Mouse (Mus musculus): ENCODE measurements around the gene Coro2b. TPM values are rescaled to one million over a fixed set of nuclear protein-coding genes. Genes with fewer than 3 reads are reported as not detected.
"Not testable (repeated sequence)": the region's sequence is repeated elsewhere in the genome, so short reads cannot be mapped to it uniquely, and the experiment has no call there.

The Coro2b gene
- total RNA-seq, 4 experiments from 2014 or later: 12.4 to 20.2 (median 18.2) TPM

DNA sequence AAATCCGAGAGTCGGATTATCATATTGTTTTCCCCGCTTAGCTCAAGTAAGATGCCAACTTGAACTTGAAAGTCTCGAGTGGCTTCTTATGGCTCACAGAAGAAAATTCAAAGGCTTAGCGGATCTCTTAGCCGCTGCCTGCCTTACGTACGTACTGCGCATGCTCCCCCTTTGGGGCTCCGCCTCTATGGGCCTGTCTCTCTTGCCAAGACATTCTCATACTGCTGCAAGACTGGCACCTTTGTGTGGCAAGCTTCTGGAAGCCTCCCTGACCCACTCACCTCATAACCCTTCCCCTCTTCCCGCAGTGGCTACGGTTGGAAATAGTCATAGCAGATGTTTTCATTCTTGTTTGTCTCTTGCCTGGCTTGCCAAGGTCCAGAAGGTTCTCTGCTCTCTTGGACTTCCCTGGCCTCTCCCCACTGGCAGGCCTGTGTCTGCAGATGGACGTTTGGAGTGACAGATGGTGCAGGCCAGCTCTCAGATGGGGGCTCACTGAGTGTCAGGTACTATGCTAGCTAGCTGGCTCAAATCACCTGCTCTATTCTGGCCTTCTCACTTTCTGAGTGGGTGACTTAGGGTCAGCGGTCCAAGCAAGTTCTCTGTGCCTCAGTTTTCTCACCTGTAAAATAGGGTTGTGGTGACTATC, 65.2 kb downstream of the Coro2b start:
- no peak for DNase-seq

DNA sequence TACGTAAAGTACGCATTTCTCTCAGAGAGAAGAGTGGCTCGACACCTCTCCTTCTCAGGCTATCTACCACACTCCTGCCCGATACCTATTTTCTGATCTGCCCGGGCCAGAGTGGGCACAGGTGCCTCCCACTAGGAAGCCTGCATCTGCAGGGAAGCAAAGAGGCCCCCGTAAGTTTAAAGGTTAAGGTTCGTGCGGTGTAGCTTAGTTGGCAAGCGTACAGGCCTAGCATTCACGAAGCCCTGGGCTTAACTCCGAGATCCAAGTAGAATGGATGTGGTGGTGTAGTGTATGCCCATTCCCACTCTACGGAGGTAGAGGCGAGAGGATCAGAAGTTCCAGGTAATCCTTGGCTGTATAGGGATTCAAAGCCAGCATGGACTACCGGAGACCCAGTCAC, 65.8 kb downstream of the Coro2b start:
- no peak for DNase-seq

DNA sequence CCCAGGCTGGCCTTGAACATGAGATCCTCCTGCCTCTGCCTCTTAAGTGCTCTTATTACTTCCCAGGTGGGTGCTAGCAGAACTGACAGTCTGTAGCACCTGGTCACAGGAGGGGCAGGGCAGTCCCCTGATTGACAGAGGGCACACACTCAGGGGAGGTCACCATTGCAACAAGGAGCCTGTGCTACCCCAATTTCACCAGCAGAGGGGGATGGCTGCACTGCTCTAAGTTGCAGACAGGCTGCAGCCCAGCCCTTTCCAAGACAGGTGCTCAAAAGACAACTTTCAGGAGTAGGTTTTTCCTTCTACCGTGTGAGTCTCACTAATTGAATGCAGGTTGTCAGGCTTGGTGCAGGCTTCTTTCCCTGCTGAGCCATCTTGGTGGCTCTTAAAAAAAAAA, 66.4 kb downstream of the Coro2b start:
- DNase-seq: peak; percentile 69

DNA sequence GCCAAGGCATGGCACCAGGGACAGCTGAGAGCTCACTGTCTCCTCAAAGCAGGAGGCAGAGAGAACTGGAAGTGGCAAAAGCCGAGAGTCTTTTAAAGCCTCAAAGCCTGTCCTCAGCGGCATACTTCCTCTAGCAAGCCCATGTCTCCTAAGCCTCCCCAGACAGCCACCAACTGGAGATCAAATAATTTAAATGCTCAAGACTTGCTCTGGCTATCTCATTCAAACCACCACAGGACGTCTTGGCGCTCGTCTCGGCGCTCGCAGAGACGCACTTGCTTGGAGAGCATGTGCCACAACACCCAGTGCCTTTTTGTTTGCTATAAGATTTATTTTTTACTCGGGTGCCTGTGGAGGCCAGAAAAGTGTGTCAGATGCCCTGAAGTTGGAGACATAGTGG, 67.1 kb downstream of the Coro2b start:
- DNase-seq: no peak

DNA sequence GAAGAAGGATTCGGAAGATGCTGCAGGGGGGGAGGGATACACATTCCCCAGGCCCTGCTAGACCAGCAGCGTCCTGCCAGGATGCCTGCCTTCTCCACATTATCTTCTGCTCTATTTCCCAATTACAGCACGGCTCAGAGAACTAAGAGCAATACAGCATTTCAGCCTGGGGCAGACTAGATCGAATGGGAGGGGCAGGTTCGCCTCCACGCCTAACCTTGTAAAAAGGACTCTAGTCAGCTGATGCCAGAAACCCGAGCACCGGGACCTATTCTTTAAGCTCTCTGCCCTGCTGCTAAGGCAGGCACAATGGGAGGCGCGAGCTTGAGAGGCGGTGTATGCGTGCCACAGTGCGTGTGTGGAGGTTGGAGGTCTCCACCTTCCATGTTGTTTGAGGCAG, 67.7 kb downstream of the Coro2b start:
- no peak for DNase-seq

DNA sequence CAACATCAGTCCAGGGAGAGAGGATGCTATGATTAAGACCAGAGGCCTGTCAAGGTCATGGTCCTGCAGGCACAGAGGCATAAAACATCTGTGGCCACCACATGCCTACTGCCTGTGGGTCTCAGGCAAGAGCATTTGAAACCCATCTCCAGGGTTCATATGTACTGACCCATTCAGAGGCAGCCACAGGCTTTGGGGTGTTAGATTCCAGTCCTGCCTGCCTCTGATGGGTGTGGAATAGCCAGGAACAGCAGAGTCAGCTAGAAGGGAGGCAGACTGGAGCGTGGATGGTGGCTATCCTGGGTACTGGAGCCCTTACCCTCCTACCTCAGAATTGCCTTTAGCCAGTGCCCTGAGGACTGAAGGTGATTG, 69.4 kb downstream of the Coro2b start:
- no peak for DNase-seq

DNA sequence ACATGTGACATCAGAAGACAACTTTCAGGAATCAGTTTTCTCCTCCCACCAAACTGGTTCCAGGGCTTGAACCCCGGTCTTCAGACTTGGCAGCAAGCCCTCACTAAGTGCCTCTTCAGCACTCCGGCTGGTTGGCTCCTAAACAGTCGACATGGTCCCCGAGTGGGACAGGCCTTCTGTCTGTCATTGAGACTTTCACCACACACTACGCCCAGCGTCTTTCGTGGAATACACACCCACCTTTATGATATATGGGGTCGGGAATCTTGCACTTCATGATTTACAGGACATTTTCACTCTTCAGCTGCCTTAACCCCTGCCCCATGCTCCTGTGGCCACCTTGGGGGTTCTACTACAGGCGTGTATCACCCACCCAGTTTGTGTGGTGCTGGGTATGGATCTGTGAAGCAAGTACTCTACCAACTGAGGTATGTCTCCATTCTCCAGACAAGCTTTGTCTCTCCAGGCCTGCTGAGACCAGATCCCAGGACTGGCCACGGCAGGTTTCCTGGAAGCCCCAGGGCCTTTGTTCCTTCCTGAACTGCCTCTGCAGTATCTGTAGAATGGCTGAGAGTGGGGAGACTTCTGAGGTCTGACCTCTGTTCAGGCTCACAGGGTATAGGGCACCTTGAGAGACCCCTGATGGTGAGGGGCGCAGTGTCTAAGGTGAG, 70.0 kb downstream of the Coro2b start:
- no peak for DNase-seq

DNA sequence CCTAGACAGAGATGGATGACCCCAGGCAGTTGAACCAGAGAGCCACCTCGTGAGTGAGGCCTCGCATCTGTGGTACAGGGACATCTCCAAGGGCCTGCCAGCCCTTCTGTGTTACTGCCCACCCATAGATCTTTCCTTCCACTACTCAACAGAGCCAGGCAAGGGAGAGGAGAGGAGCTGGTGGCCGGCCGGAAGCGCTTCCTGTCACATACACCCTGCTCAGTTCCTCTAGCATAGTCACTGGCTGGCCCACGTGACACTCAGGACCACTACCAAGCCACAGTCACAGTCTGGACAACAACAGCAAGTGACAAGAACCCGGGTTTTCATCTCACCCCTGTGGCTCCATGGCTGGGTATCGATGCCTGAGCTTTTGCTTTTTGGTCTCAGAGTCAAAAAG, 70.8 kb downstream of the Coro2b start:
- DNase-seq: no peak

DNA sequence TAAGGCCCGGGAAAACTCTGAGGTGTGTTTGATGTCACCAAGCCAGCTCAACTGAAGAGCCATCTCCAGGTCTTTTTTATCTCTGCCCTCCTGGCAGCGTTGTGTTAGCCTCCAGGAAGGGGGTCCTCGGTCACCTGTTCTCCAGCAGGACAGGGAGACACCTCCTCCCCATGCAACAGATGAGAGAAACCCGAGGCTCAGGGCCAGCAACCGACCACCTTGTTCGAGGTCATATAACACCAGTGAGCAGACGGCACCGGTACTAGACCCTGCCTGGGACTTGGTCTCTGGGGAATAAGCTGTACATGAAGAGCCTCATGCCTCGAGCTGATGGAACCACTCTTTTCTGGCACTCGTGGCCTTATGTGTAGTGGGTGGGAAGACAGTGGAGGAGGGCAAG, 72.1 kb downstream of the Coro2b start:
- DNase-seq: no peak

DNA sequence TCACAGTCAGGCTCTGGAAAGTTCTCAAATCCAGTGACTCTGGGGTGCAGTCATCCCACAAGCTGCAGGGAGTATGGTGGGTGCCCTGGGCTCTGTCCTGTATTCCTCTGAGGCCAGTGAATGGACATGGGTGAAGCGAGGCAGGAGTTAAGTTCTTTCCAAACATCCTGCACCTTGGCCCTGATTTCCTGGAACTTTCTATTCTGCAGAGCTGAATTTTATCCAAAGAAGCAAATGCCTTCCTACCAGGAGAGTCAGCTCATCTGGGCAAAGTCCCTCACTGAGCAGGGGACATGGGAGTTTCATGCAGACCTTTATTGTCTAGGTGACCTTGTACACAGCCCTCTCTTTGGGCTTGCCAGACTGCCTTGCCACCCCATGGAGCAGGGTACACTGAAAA, 75.1 kb downstream of the Coro2b start:
- no peak for DNase-seq

DNA sequence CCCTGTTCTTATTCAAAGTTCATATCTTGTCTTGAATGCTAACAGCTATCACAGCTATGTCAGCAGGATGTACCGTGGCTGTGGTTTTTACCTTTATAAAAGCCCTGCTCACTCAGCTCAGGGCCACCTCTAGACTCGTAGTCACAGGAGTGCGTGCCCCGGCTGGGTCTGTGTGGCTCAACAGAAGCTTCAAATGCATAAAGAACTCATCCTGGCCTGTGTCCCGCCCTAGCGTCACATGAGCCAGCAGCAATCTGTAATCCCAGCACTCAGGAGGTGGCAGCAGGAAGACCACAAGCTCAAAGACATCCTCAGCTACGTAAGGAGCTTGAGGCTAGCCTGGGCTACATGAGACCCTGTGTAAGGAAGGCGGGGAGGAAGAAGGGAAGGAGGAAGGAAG, 75.7 kb downstream of the Coro2b start:
- DNase-seq: no peak

DNA sequence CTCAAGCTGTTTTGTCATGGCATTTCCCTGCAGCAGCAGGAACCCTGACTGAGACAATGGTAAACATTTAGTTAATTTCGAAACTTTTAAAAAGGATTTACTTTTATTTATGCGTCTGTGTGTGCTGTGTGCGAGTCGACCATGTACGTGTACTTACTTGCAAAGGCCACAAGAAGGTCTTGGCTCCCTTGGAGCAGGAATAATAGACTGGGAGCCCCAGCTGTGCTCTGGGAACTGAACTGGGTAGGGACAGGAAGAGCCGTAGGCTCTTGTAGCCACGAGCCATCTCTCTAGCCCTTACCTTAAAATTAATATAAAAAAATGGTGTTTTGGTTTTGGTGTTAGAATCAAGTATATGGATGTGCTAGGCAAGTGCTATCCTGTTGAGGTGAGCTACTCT, 76.8 kb downstream of the Coro2b start:
- DNase-seq: no peak

DNA sequence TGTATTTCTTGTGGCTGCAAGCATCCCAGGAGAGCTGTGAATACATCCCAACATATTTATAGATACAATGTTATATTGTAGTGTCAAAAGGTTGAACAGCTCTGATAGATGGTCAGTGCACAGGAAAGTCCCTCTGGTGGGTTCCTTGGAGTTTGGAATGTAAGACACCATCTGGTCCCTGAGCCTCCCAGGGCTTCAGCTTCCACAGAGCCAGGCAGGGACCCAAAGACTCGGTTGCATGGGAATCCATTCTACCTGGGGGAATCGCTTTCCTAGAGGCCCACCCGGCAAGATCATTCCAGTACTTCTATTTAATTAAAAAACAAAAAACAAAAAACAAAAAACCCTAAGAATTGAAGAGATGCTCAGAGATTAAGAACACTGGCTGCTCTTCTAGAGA, 78.4 kb downstream of the Coro2b start:
- no peak for DNase-seq

DNA sequence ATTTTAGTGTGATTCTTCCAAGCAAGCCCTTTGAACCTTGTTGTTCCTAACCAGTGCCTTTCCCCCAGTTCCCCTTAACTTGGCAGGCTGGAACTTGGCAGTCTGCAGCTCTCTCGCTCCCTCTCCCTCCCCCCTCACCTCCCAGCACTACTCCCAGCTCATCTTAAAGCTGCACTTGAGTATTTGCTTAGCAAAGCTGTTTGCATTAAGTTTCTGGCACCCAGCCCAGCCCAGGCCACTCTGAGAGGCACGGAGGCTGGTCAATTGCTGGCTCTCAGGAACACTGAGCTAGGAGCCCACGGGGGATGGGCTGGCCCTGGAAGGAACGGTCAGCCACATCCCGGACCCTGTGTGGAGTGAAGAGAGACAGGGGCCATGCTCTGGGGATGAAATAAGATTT, 80.8 kb downstream of the Coro2b start:
- no peak for DNase-seq

DNA sequence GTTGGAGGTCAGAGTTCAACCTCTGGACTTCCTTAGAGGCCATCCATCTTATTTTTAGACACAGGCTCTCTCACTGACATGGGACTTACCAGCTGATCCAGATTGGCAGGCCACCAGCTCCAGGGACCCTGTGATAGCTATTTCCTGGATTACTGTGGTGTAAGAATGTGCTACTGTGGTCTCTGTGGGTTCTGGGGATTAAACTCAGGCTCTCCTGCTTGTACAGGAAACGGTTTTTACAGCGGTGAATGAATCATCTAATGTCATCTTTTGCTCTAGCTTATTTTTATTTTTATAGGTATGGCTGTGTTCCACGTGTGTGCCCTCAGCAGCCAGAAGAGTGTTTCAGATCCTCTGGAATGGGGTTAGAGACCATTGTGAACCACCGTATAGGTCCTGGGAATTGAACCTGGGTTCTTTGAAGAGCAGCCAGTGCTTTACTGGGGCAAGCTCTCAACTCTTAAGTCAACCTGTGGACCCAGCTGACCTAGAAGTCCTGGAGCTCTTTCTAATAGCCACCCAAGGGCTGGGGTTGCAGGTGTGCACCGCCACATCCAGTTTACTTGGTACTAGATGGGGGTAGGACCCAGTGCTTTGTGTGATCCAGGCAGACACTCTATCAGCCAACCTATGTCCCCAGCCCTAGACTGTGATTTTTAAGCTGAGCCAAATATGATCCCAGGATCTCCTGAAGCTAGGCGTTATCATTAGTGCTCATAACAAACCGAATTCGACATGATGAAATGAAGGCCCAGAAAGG, 81.5 kb downstream of the Coro2b start:
- no peak for DNase-seq

DNA sequence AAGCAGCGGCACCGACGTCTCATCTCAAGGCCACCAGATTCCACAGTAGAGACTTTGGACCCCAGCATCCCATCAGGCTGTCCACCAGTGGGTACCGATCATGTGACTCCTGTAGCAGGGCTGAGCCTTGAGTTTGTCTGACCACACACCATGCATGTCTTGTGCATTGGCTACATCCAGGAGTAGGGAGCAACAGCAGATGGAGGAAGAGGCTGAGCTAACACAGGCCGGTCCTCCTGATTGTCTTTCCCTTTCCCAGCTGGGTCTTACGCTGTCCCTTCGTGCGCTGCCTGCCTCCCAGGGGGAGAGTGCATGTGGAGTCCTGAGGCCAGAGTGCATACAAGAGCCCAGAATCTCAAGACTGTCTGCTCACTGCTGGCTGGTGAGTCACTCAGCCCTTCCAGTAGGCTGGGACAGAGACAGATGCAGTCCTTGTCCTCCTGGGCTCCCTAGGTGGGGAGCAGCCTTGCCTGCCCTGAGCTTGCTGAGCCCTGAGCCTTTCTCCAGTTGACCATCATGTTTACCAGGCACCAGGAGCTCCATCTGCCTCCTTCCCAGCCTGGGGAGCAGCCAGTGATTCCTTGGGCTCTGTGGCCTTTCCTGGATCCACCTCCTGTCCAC, 84.4 kb downstream of the Coro2b start:
- peak; percentile 39 for DNase-seq

DNA sequence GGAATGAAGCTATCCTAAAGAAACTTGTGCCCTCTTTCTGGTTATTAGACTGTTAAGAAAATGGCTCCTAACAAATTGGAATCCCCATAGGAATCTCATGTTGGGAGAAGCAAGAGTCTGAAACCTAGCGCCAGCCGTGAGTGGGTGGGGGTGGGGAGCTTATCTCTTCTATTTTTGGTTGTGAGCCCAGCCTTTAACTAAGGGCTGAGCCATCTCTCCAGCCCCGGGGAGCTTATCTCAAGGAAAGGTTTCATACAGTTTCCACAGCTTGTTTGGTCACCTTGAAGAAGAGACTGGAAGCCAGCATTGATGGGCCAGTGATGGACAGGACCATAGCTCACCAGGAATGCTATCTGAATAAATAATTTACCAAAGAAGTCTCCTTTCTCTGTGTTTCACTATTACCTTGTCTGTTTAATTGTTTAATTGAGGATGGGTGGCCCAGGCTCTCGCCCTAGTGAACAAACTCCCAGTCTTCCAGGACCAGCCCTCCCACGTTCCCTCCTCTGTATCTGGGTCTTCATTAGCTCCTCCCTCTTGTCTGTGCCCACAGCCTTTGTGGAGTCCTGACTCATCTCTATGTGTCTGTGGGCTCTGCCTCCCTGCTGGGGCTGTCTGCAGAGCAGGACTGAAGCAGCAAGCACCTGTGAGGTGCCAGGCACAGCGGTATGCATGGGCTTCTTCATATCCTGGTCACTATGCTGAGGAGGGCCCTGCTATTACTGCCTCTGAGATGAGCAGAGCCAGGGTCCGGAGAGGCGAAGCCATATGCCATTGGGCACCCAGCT, 85.1 kb downstream of the Coro2b start:
- DNase-seq: no peak

DNA sequence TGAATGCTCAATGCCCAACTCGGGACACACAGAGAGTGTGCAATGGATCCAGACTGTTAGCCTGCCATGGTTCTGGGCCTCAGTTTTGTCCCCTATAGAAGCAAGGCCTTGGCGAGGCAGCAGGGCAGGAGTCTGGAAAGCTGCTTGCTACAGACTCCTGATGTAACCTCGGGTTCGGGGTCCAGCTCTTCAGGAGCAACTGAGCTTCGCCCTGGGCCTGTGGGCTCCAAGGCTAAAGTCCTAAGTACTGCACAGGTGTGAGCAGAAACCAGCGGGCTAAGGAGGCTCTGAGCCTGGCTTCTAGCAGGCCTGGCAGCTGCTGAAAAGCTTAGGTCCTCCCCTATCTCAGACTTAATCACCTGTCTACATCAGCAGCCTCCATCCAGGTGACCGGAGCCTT, 86.0 kb downstream of the Coro2b start:
- no peak for DNase-seq

DNA sequence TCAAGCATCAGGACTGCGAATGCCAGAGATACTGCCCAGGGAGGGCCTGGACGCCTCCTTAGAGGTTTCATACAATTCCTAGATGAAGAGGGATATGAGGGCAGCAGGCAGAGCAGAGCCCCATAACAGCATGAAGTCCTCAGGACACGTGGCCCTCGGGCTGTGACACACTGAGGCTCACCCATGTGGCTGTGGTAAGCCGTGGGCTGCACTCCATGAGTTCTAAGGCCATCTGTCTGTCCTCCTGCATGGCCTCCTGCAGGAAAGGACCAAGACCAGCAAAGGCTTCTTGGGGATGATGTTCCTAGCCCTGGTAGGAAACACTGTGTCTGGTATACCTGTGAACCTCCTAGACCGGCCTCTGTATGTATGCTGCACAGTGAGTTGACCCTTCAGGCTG, 86.5 kb downstream of the Coro2b start:
- DNase-seq: no peak

DNA sequence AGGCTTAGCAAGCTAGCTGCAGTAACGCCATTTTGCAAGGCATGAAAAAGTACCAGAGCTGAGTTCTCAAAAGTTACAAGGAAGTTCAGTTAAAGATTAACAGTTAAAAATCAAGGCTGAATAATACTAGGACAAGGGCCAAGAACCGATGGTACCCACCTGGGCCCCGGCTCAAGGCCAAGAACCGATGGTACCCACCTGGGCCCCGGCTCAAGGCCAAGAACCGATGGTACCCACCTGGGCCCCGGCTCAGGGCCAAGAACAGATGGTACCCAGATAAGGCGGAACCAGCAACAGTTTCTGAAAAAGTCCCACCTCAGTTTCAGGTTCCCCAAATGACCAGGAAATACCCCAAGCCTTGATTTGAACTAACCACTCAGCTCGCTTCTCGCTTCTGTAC, 89.5 kb downstream of the Coro2b start:
- not testable (repeated sequence) for DNase-seq

DNA sequence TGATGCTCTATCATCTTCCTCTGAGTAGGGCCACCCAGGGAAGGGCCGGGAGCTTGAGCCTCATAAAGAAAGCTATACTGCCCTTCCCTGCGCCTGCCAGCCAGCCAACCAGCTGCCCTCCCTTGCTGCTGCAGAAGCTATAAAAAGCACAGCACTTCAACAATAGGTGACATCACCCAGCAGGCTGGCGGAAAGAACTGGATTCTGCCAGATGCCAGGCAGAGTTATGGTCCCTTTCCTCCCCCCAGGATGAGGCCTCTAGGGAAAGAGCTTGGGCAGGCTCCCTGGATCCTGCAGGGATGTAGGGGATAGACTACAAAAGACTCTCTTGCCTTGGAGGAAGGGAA, 98.1 kb downstream of the Coro2b start:
- DNase-seq: no peak

DNA sequence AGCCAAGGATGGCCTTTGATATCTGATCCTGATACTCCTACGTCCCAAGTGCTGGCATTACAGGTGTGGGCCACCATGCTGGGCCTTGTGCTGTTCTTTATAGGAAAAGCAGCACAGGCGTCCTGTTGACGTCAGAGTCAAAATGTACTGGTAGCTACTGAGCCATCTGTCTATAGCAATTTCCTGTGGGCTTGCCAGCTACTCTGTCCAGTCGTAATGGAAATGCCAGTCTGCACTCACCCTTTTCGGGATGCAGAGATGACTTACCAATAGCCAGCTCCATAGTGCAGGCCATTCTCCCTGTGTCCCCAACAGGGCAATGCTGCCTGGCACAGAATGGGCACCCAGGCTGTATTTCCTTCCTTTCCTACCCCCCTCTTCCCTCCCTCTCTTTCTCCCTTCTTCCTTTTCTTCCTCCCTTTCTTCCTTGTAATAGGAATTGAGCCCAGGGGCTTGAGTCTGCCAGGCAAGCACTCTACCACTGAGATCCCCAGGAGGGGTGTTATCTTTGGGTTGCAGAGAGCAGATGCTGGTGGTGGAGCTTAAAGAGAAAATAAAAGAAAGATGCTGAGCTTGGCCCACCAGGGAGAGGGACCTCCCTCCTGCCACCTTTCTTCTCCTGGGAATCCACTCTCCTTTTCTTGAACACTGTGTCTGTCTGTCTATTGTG, 98.6 kb downstream of the Coro2b start:
- DNase-seq: no peak
